Mouse (Mus musculus) layer of hippocampus, postnatal 25 days (tissue): Measurements from ENCODE around the gene Lypla2. TPM values are rescaled to one million over a fixed set of nuclear protein-coding genes. Genes with fewer than 3 reads are reported as not detected.
"Not testable (repeated sequence)": the region's sequence is repeated elsewhere in the genome, so short reads cannot be mapped to it uniquely, and the experiment has no call there.

Source experiments
- DNase-seq, 2 experiments: peaks; one replicate each; pipeline ENCODE4 v3.0.0; 2022; ENCODE audit warnings: mixed read lengths in 2 of 2, low spot score in 1 of 2; ENCODE audit errors: extremely low spot score in 1 of 2
- total RNA-seq, 2 experiments: library from RNA; stranded (reverse); gene quantifications; 2 replicates each; pipeline ENCODE4 v1.2.3; 2021

Lypla2 gene
- 100 to 1,000 TPM in 1 of 2 experiments, 10 to 100 TPM in 1; 94.7 to 110 TPM for total RNA-seq

- DNase-seq = peak; percentile 76 to 82
Measured at GRCm38 (mm10) chr4:135972556-135972906, at the start of gene Lypla2. Gene Lypla2 (minus strand): TSS chr4:135972626.

GRCm38 (mm10) chr4:136021549-136022047, 49.2 kb upstream of the Lypla2 start, which contains the start of gene Eloa:
Gene Eloa (minus strand): TSS chr4:136021763.
- DNase-seq = peak; percentile 95 to 96

GRCm38 (mm10) chr4:136020743-136021548, 48.5 kb upstream of the Lypla2 start:
- no peak for DNase-seq

- DNase-seq = no peak
Measured at GRCm38 (mm10) chr4:136016059-136016602, 43.7 kb upstream of the Lypla2 start.

- no peak for DNase-seq
Measured at GRCm38 (mm10) chr4:136010586-136010985, 38.2 kb upstream of the Lypla2 start.

- no peak for DNase-seq
Measured at GRCm38 (mm10) chr4:136008782-136009447, 36.5 kb upstream of the Lypla2 start.

- DNase-seq = no peak
Measured at GRCm38 (mm10) chr4:136006821-136007220, 34.4 kb upstream of the Lypla2 start.

GRCm38 (mm10) chr4:136004921-136005320, 32.5 kb upstream of the Lypla2 start:
- DNase-seq = no peak

- no peak for DNase-seq
Measured at GRCm38 (mm10) chr4:136004107-136004675, 31.8 kb upstream of the Lypla2 start.

GRCm38 (mm10) chr4:135995118-135995517, 22.7 kb upstream of the Lypla2 start:
- DNase-seq = no peak

GRCm38 (mm10) chr4:135993941-135994340, 21.5 kb upstream of the Lypla2 start:
- DNase-seq = no peak

GRCm38 (mm10) chr4:135987714-135988113, 15.3 kb upstream of the Lypla2 start:
- DNase-seq = no peak

- DNase-seq = peak; percentile 83 to 85
Measured at GRCm38 (mm10) chr4:135986943-135987710, 14.7 kb upstream of the Lypla2 start, which contains the start of gene Pithd1. Gene Pithd1 (minus strand): TSS chr4:135987264.

- DNase-seq = no peak
Measured at GRCm38 (mm10) chr4:135986301-135986942, 14.0 kb upstream of the Lypla2 start.

- DNase-seq = no peak
Measured at GRCm38 (mm10) chr4:135985769-135986168, 13.3 kb upstream of the Lypla2 start.

- DNase-seq = no peak
Measured at GRCm38 (mm10) chr4:135985193-135985592, 12.8 kb upstream of the Lypla2 start.

GRCm38 (mm10) chr4:135984556-135984955, 12.1 kb upstream of the Lypla2 start:
- no peak for DNase-seq

- DNase-seq = peak in 1 of 2 experiments; percentile 60
Measured at GRCm38 (mm10) chr4:135981524-135982063, 9.2 kb upstream of the Lypla2 start.

- DNase-seq = not testable (repeated sequence)
Measured at GRCm38 (mm10) chr4:135980223-135980622, 7.8 kb upstream of the Lypla2 start.
